Mouse (Mus musculus) fat pad, adult 2 months (tissue): ENCODE data around the gene Bank1.

ENCODE experiments used
- DNase-seq: peaks from one replicate; pipeline ENCODE4 v3.0.0-alpha.2; 2011; ENCODE audit warnings: low read depth, low spot score; ENCODE audit errors: extremely low read depth

The Bank1 gene

GRCm38 (mm10) chr3:136017517-136017916 lies 308.3 kb downstream of the Bank1 start:
- no peak for DNase-seq

- DNase-seq: no peak
Observed at GRCm38 (mm10) chr3:136010616-136011015, 315.2 kb downstream of the Bank1 start.

GRCm38 (mm10) chr3:136007846-136008245 lies 318.0 kb downstream of the Bank1 start:
- no peak for DNase-seq

- DNase-seq: no peak
Observed at GRCm38 (mm10) chr3:136007081-136007828, 318.6 kb downstream of the Bank1 start.
